Mouse (Mus musculus) limb, embryonic 15.5 days (tissue): ENCODE measurements around the gene Cald1. TPM values are rescaled to one million over a fixed set of nuclear protein-coding genes. Genes with fewer than 3 reads are reported as not detected.

ENCODE experiments used
- ATAC-seq: fragments of 200-750 bp; cut with Nextera tagmentation; 2 replicates; pipeline ENCODE4 v1.8.0; 2017; ENCODE audit warnings: low read depth, moderate TSS enrichment; ENCODE audit not compliant: insufficient number of reproducible peaks, low FRiP score, low TSS enrichment
- H3K27ac ChIP-seq: fragments of 300-500 bp; sonication (generic); 2 replicates; pipeline ENCODE4 v1.5.1; 2015; ENCODE audit warnings: moderate library complexity, mild to moderate bottlenecking, inconsistent platforms
- H3K27me3 ChIP-seq: fragments of 300-500 bp; sonication (generic); 2 replicates; pipeline ENCODE4 v1.6.1; 2015; ENCODE audit warnings: inconsistent platforms
- H3K36me3 ChIP-seq: fragments of 300-500 bp; sonication (generic); 2 replicates; pipeline ENCODE4 v1.6.1; 2015; ENCODE audit warnings: inconsistent platforms
- H3K4me1 ChIP-seq: fragments of 300-500 bp; sonication (generic); 2 replicates; pipeline ENCODE4 v1.6.1; 2015; ENCODE audit warnings: inconsistent platforms
- H3K4me2 ChIP-seq: fragments of 300-500 bp; sonication (generic); 2 replicates; pipeline ENCODE4 v1.6.1; 2015; ENCODE audit warnings: mild to moderate bottlenecking, inconsistent platforms
- H3K4me3 ChIP-seq: fragments of 300-500 bp; sonication (generic); 2 replicates; pipeline ENCODE4 v1.5.1; 2015; ENCODE audit warnings: mild to moderate bottlenecking, inconsistent platforms
- H3K9ac ChIP-seq: fragments of 300-500 bp; sonication (generic); 2 replicates; pipeline ENCODE4 v1.6.1; 2015; ENCODE audit warnings: inconsistent platforms
- H3K9me3 ChIP-seq: fragments of 300-500 bp; sonication (generic); 2 replicates; pipeline ENCODE4 v1.6.1; 2016; ENCODE audit warnings: inconsistent platforms
- WGBS: fragments of 180-500 bp; shearing (Covaris S2); methylation state at CpG from one replicate; pipeline ENCODE4 v1.1.7; 2015; 5-methylcytosine and 5-hydroxymethylcytosine counted together
- polyA plus RNA-seq: library from polyadenylated mRNA; unstranded; fragments of >200 nt; fragmentation: Nextera tagmentation; extraction: Ambion mirVana; gene quantifications from 2 replicates; pipeline ENCODE4 v1.2.1, GENCODE M21; 2015

Gene Cald1
- polyA plus RNA-seq, 1 experiment from 2014 or later: 288 TPM

- no peaks in the 10 kb centered on the region for H3K27me3 ChIP-seq
- no peaks in the 10 kb centered on the region for H3K9me3 ChIP-seq
- no peak overlapping the region for H3K27ac ChIP-seq
- no peak for ATAC-seq
- H3K4me1 ChIP-seq: peaks cover 8% of the 10 kb centered on the region; the same call in 1 of the 2 replicates
- 60% methylated on average over 5 of the region's 5 CpGs for WGBS
- no peak overlapping the region for H3K9ac ChIP-seq
- H3K4me2 ChIP-seq: no peak overlapping the region
- no peaks in the 10 kb centered on the region for H3K36me3 ChIP-seq
- no peak overlapping the region for H3K4me3 ChIP-seq
Observed at GRCm38 (mm10) chr6:34648017-34648787, 49.9 kb downstream of the Cald1 start.

DNA sequence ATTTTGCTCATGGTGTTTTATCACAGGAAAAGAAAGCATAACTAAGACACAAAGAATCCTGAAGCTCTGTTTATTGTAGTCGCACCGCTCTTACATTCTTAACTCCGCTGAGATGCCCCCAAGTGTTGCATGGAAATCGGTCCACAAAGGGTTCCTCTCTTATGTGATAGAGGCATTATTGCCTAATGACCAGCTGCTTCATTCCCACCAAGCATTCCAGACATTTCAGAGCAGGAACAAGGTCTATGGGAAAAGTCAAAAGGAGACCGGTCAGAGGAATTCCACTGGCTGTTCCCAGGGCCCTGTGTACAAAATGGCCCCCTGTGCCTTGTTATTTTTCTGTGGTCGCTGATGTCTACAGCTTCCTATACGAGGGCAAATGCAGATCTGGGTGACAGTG, 53.0 kb downstream of the Cald1 start:
- Histone ChIP-seq H3K9me3 (no peaks in the 10 kb centered on the region), H3K36me3 (no peaks in the 10 kb centered on the region), H3K27me3 (no peaks in the 10 kb centered on the region), H3K4me3 (no peak overlapping the region), H3K4me2 (no peak overlapping the region), H3K27ac (no peak overlapping the region), H3K4me1 (peaks cover 12% of the 10 kb centered on the region), H3K9ac (no peak overlapping the region)
- no peak for ATAC-seq
- WGBS: 73% methylated on average over 7 of the region's 7 CpGs

DNA sequence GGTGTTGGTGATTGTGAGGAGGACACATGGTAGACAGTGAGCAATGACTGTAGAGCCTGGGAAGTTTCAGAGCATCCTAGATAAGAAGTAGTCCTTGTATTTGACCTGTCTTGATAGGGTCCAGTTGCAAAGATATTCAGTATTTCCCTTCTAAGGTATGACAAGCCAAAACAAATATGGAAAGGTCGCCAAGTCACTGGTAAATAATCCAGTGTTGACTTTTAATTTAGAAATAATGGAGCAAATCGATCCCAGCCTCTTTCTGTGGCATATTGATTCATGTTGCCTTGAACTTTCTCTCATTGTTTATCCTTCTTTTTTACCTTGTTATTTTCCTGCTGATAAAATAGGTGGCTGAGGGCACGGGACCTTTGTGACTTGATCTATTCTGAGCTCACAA, 57.4 kb downstream of the Cald1 start:
- no peak overlapping the region for H3K27ac ChIP-seq
- no peak for ATAC-seq
- H3K4me2 ChIP-seq: no peak overlapping the region
- 78% methylated on average over 3 of the region's 3 CpGs for WGBS
- no peaks in the 10 kb centered on the region for H3K9me3 ChIP-seq
- H3K4me1 ChIP-seq: peaks cover 10% of the 10 kb centered on the region
- H3K9ac ChIP-seq: no peak overlapping the region
- H3K36me3 ChIP-seq: no peaks in the 10 kb centered on the region
- H3K27me3 ChIP-seq: no peaks in the 10 kb centered on the region
- H3K4me3 ChIP-seq: no peak overlapping the region

- H3K4me2 ChIP-seq: no peak overlapping the region
- H3K27ac ChIP-seq: no peak overlapping the region
- peaks cover 14% of the 10 kb centered on the region for H3K4me1 ChIP-seq
- H3K27me3 ChIP-seq: no peaks in the 10 kb centered on the region
- no peak overlapping the region for H3K4me3 ChIP-seq
- 86% methylated on average over 5 of the region's 5 CpGs for WGBS
- no peak overlapping the region for H3K9ac ChIP-seq
- no peak for ATAC-seq
- no peaks in the 10 kb centered on the region for H3K9me3 ChIP-seq
- H3K36me3 ChIP-seq: 0 out of 2 replicates have a peak, but pooled peaks cover 3% of the 10 kb centered on the region
Observed at GRCm38 (mm10) chr6:34658791-34659190, 60.5 kb downstream of the Cald1 start.

- Histone ChIP-seq H3K9ac (no peak overlapping the region), H3K4me1 (peaks cover 14% of the 10 kb centered on the region), H3K9me3 (no peaks in the 10 kb centered on the region), H3K36me3 (0 out of 2 replicates have a peak, but pooled peaks cover 3% of the 10 kb centered on the region), H3K27me3 (no peaks in the 10 kb centered on the region), H3K27ac (0 out of 2 replicates have a peak overlapping the region, but pooled peaks have one; percentile 3), H3K4me3 (no peak overlapping the region), H3K4me2 (no peak overlapping the region)
- ATAC-seq: no peak; the same call in 1 of the 2 replicates
- WGBS: 30% methylated on average over 8 of the region's 8 CpGs
Observed at GRCm38 (mm10) chr6:34660724-34661123, 62.4 kb downstream of the Cald1 start.

GRCm38 (mm10) chr6:34662626-34663025, 64.3 kb downstream of the Cald1 start:
- H3K4me2 ChIP-seq: no peak overlapping the region
- H3K9me3 ChIP-seq: no peaks in the 10 kb centered on the region
- WGBS: 78% methylated on average over 6 of the region's 6 CpGs
- H3K27me3 ChIP-seq: no peaks in the 10 kb centered on the region
- no peak overlapping the region for H3K4me3 ChIP-seq
- H3K36me3 ChIP-seq: 0 out of 2 replicates have a peak, but pooled peaks cover 5% of the 10 kb centered on the region
- no peak overlapping the region for H3K9ac ChIP-seq
- no peak for ATAC-seq
- H3K4me1 ChIP-seq: peaks cover 14% of the 10 kb centered on the region
- H3K27ac ChIP-seq: no peak overlapping the region

- H3K27me3 ChIP-seq: no peaks in the 10 kb centered on the region
- 0 out of 2 replicates have a peak overlapping the region, but pooled peaks have one; percentile 30 for H3K27ac ChIP-seq
- H3K4me2 ChIP-seq: no peak overlapping the region
- no peak overlapping the region for H3K4me3 ChIP-seq
- ATAC-seq: no peak
- H3K36me3 ChIP-seq: 0 out of 2 replicates have a peak, but pooled peaks cover 5% of the 10 kb centered on the region
- 72% methylated on average over 4 of the region's 4 CpGs for WGBS
- H3K9ac ChIP-seq: no peak overlapping the region
- no peaks in the 10 kb centered on the region for H3K9me3 ChIP-seq
- H3K4me1 ChIP-seq: peaks cover 14% of the 10 kb centered on the region
Observed at GRCm38 (mm10) chr6:34664291-34664690, 66.0 kb downstream of the Cald1 start.

GRCm38 (mm10) chr6:34664749-34665148, 66.4 kb downstream of the Cald1 start:
- Histone ChIP-seq H3K4me1 (peaks cover 15% of the 10 kb centered on the region), H3K4me3 (no peak overlapping the region), H3K4me2 (no peak overlapping the region), H3K9me3 (no peaks in the 10 kb centered on the region), H3K27me3 (no peaks in the 10 kb centered on the region), H3K36me3 (0 out of 2 replicates have a peak, but pooled peaks cover 5% of the 10 kb centered on the region), H3K27ac (no peak overlapping the region), H3K9ac (no peak overlapping the region)
- no peak for ATAC-seq
- WGBS: 66% methylated on average over 5 of the region's 5 CpGs

GRCm38 (mm10) chr6:34668739-34669254, 70.5 kb downstream of the Cald1 start:
- H3K27me3 ChIP-seq: no peaks in the 10 kb centered on the region
- 82% methylated on average over 5 of the region's 5 CpGs for WGBS
- no peak overlapping the region for H3K4me3 ChIP-seq
- H3K36me3 ChIP-seq: 0 out of 2 replicates have a peak, but pooled peaks cover 2% of the 10 kb centered on the region
- no peak overlapping the region for H3K27ac ChIP-seq
- peaks cover 8% of the 10 kb centered on the region for H3K4me1 ChIP-seq
- no peak for ATAC-seq
- no peaks in the 10 kb centered on the region for H3K9me3 ChIP-seq
- no peak overlapping the region for H3K9ac ChIP-seq
- H3K4me2 ChIP-seq: no peak overlapping the region

- H3K36me3 ChIP-seq: 0 out of 2 replicates have a peak, but pooled peaks cover 2% of the 10 kb centered on the region
- H3K27me3 ChIP-seq: no peaks in the 10 kb centered on the region
- 38% methylated on average over 1 of the region's 1 CpGs for WGBS
- no peak overlapping the region for H3K9ac ChIP-seq
- H3K4me1 ChIP-seq: 0 out of 2 replicates have a peak, but pooled peaks cover 3% of the 10 kb centered on the region
- no peaks in the 10 kb centered on the region for H3K9me3 ChIP-seq
- H3K4me3 ChIP-seq: no peak overlapping the region
- H3K4me2 ChIP-seq: no peak overlapping the region
- ATAC-seq: no peak
- no peak overlapping the region for H3K27ac ChIP-seq
Observed at GRCm38 (mm10) chr6:34671355-34671754, 73.1 kb downstream of the Cald1 start.

- H3K4me2 ChIP-seq: no peak overlapping the region
- ATAC-seq: no peak
- WGBS: 87% methylated on average over 7 of the region's 7 CpGs
Observed at GRCm38 (mm10) chr6:34674416-34674815, 76.1 kb downstream of the Cald1 start.

GRCm38 (mm10) chr6:34674897-34675296, 76.6 kb downstream of the Cald1 start:
- 73% methylated on average over 10 of the region's 10 CpGs for WGBS
- H3K9me3 ChIP-seq: no peaks in the 10 kb centered on the region

More at GRCm38 (mm10) chr6:34674416-34674815, 76.1 kb downstream of the Cald1 start:
- no peaks in the 10 kb centered on the region for H3K9me3 ChIP-seq
- H3K4me1 ChIP-seq: 0 out of 2 replicates have a peak, but pooled peaks cover 3% of the 10 kb centered on the region
- no peak overlapping the region for H3K27ac ChIP-seq
- H3K9ac ChIP-seq: no peak overlapping the region
- H3K4me3 ChIP-seq: no peak overlapping the region
- H3K27me3 ChIP-seq: no peaks in the 10 kb centered on the region
- H3K36me3 ChIP-seq: no peaks in the 10 kb centered on the region

More at GRCm38 (mm10) chr6:34674897-34675296, 76.6 kb downstream of the Cald1 start:
- H3K27ac ChIP-seq: no peak overlapping the region
- no peak overlapping the region for H3K4me2 ChIP-seq
- H3K4me1 ChIP-seq: 0 out of 2 replicates have a peak, but pooled peaks cover under 1% of the 10 kb centered on the region
- H3K9ac ChIP-seq: no peak overlapping the region
- no peaks in the 10 kb centered on the region for H3K27me3 ChIP-seq
- H3K4me3 ChIP-seq: no peak overlapping the region
- no peak for ATAC-seq
- no peaks in the 10 kb centered on the region for H3K36me3 ChIP-seq
